Mouse (Mus musculus) myocyte (in vitro differentiated cells): Measurements from ENCODE around the gene Ddx21.

ENCODE experiments used
- E2F4 ChIP-seq: IDR thresholded peaks from one replicate; pipeline ENCODE4 v1.6.1; 2011; ENCODE audit warnings: mild to moderate bottlenecking, control low read depth, moderate library complexity; ENCODE audit not compliant: insufficient read depth
- MAX ChIP-seq: IDR thresholded peaks from one replicate; pipeline ENCODE4 v1.6.1; 2011; ENCODE audit warnings: low read depth, mild to moderate bottlenecking, control low read depth
- MYOG ChIP-seq, 3 experiments: IDR thresholded peaks; one replicate each; pipeline ENCODE4 v1.6.1; 2011; ENCODE audit warnings: control low read depth in 2 of 3, low read depth in 2 of 3, mild to moderate bottlenecking in 2 of 3; ENCODE audit not compliant: insufficient read length in 2 of 3, control insufficient read depth in 1 of 3, insufficient read depth in 1 of 3
- POLR2A ChIP-seq: IDR thresholded peaks from one replicate; pipeline ENCODE4 v1.6.1; 2011; ENCODE audit warnings: low read depth, mild to moderate bottlenecking, control low read depth, moderate library complexity; ENCODE audit not compliant: insufficient read length
- USF1 ChIP-seq: IDR thresholded peaks from one replicate; pipeline ENCODE4 v1.6.1; 2011; ENCODE audit warnings: low read depth, mild to moderate bottlenecking, control low read depth, moderate library complexity

DNA sequence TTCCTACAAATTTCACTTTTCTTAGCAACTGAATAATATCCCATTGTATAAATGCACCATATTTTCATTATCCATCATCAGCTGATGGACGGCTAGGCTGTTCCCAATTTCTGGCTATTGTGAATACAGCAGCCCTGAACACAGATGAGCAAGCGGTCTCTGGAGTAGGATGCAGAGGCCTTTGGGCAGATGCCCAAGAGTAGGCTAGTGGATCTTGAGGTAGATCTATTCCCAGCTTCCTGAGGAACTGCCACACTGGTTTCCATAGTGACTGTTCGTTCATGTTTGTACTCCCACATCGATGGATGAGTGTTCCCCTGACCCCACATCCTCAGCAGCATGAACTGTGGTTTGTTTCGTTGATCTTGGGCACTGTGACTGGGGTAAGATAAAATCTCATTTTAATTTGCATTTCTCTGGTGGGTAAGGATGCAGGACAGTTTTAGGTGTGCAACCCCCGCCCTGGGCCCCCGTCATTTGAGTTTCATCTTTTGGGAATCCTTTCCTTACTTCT is 51.2 kb downstream of the Ddx21 start:
- TF ChIP-seq MYOG (IDR thresholded peaks at IDR 0.05; ENCODE audit: control insufficient read depth in 1 of 3, insufficient read depth in 1 of 3, insufficient read length in 2 of 3, low read depth in 2 of 3) (no peak), USF1 (no peak), POLR2A (no peak), MAX (no peak), E2F4 (no peak)
